Mouse (Mus musculus): ENCODE results near the gene Mapk9.
"Not testable (repeated sequence)": the region's sequence is repeated elsewhere in the genome, so short reads cannot be mapped to it uniquely, and the experiment has no call there.

Mapk9 gene

GRCm38 (mm10) chr11:49846401-49847070, at the start of gene Mapk9:
Mapk9 (plus strand) TSS chr11:49846751.
- DNase-seq: peak; percentile 99

- no peak for DNase-seq
Measured at GRCm38 (mm10) chr11:49798931-49799330, 47.6 kb upstream of the Mapk9 start.

GRCm38 (mm10) chr11:49801516-49801915, 45.0 kb upstream of the Mapk9 start:
- no peak for DNase-seq

GRCm38 (mm10) chr11:49803801-49804200, 42.8 kb upstream of the Mapk9 start:
- DNase-seq: no peak

GRCm38 (mm10) chr11:49806218-49806617, 40.3 kb upstream of the Mapk9 start:
- DNase-seq: no peak

- DNase-seq: no peak
Measured at GRCm38 (mm10) chr11:49808946-49809345, 37.6 kb upstream of the Mapk9 start.

GRCm38 (mm10) chr11:49810696-49811095, 35.9 kb upstream of the Mapk9 start:
- DNase-seq: not testable (repeated sequence)

- peak; percentile 32 for DNase-seq
Measured at GRCm38 (mm10) chr11:49811099-49811541, 35.4 kb upstream of the Mapk9 start.

- DNase-seq: no peak
Measured at GRCm38 (mm10) chr11:49811879-49812278, 34.7 kb upstream of the Mapk9 start.

- peak; percentile 92 for DNase-seq
Measured at GRCm38 (mm10) chr11:49818869-49819566, 27.5 kb upstream of the Mapk9 start.

- DNase-seq: peak; percentile 32
Measured at GRCm38 (mm10) chr11:49819676-49820075, 26.9 kb upstream of the Mapk9 start.

GRCm38 (mm10) chr11:49820928-49821327, 25.6 kb upstream of the Mapk9 start:
- no peak for DNase-seq

GRCm38 (mm10) chr11:49821546-49821945, 25.0 kb upstream of the Mapk9 start:
- DNase-seq: no peak

GRCm38 (mm10) chr11:49822337-49822736, 24.2 kb upstream of the Mapk9 start:
- no peak for DNase-seq

GRCm38 (mm10) chr11:49824896-49825295, 21.7 kb upstream of the Mapk9 start:
- peak; percentile 36 for DNase-seq

GRCm38 (mm10) chr11:49827243-49827642, 19.3 kb upstream of the Mapk9 start:
- no peak for DNase-seq

GRCm38 (mm10) chr11:49829176-49829745, 17.3 kb upstream of the Mapk9 start:
- no peak for DNase-seq

- DNase-seq: no peak
Measured at GRCm38 (mm10) chr11:49831980-49832379, 14.6 kb upstream of the Mapk9 start.

- DNase-seq: no peak
Measured at GRCm38 (mm10) chr11:49832962-49833361, 13.6 kb upstream of the Mapk9 start.

- no peak for DNase-seq
Measured at GRCm38 (mm10) chr11:49834248-49834647, 12.3 kb upstream of the Mapk9 start.

- DNase-seq: no peak
Measured at GRCm38 (mm10) chr11:49835257-49835956, 11.1 kb upstream of the Mapk9 start.

GRCm38 (mm10) chr11:49837717-49838407, 8.7 kb upstream of the Mapk9 start:
- DNase-seq: no peak

GRCm38 (mm10) chr11:49840666-49841065, 5.9 kb upstream of the Mapk9 start:
- no peak for DNase-seq

All from right cerebral cortex, adult 18-20 months (tissue).